Mouse (Mus musculus) testis, adult 2 months (tissue): Measurements from ENCODE around the gene Armcx5. TPM values are rescaled to one million over a fixed set of nuclear protein-coding genes. Genes with fewer than 3 reads are reported as not detected.

Source experiments
- polyA plus RNA-seq: library from polyadenylated mRNA; depleted of rRNA; stranded (reverse); fragments of >200 nt; gene quantifications from 2 replicates; pipeline ENCODE4 v1.2.3, GENCODE M21; 2012; rRNA removed

The Armcx5 gene
- polyA plus RNA-seq, 1 experiment: 1.8 TPM

Other genes with a start within 250 kb of the Armcx5 start
- 2.2 and 3.4 TPM in 2 replicates for gene AV320801, start 248.1 kb upstream of the Armcx5 start, polyA plus RNA-seq
- 0.37 and 0.54 TPM in 2 replicates for gene Nxf7, start 144.0 kb upstream of the Armcx5 start, polyA plus RNA-seq
- gene Prame, start 115.0 kb upstream of the Armcx5 start, polyA plus RNA-seq: 8.3 and 11.8 TPM in 2 replicates
- 13.4 and 19.5 TPM in 2 replicates for gene Tcp11x2, start 48.9 kb upstream of the Armcx5 start, polyA plus RNA-seq
- 44.3 and 77.7 TPM in 2 replicates for gene Tmsb15a, start 17.5 kb upstream of the Armcx5 start, polyA plus RNA-seq
- 6.5 and 8.3 TPM in 2 replicates for gene Gprasp1, start within 50 bp of the Armcx5 start, polyA plus RNA-seq
- 2.0 and 2.1 TPM in 2 replicates for gene Bhlhb9, start 54.9 kb downstream of the Armcx5 start, polyA plus RNA-seq
- gene Gprasp2, start 96.3 kb downstream of the Armcx5 start, polyA plus RNA-seq: 9.3 and 14.6 TPM in 2 replicates